Mouse (Mus musculus) central nervous system, embryonic 11.5 days (tissue): ENCODE measurements around the gene Aifm1. TPM values are rescaled to one million over a fixed set of nuclear protein-coding genes. Genes with fewer than 3 reads are reported as not detected.

Source experiments
- polyA plus RNA-seq: library from polyadenylated mRNA; depleted of rRNA; stranded (reverse); fragments of >200 nt; gene quantifications from 2 replicates; pipeline ENCODE4 v1.2.3, GENCODE M21; 2012; rRNA removed

Gene Aifm1
- polyA plus RNA-seq = 54.0 and 60.5 TPM in 2 replicates

GRCm38 (mm10) chrX:48513166-48513807, at the start of gene Aifm1:
Aifm1 (minus strand) TSS chrX:48513563.

GRCm38 (mm10) chrX:48518808-48519548, 5.6 kb upstream of the Aifm1 start, which contains the start of gene Rab33a:
Rab33a (plus strand) TSS chrX:48519285.

GRCm38 (mm10) chrX:48462754-48463507, 50.4 kb downstream of the Aifm1 start, which contains the start of gene Elf4:
Elf4 (minus strand) TSS chrX:48463132.

Other genes starting within 250 kb of the Aifm1 start
- 7.3 and 15.8 TPM in 2 replicates for gene Bcorl1, start 172.2 kb downstream of the Aifm1 start, polyA plus RNA-seq
- gene Elf4, start 50.4 kb downstream of the Aifm1 start, polyA plus RNA-seq = 3.0 and 5.8 TPM in 2 replicates
- gene Rab33a, start 5.7 kb upstream of the Aifm1 start, polyA plus RNA-seq = 21.9 and 23.0 TPM in 2 replicates
- 19.1 and 46.2 TPM in 2 replicates for gene Zfp280c, start 80.9 kb upstream of the Aifm1 start, polyA plus RNA-seq
- gene Slc25a14, start 109.8 kb upstream of the Aifm1 start, polyA plus RNA-seq = 17.8 and 20.6 TPM in 2 replicates
- gene Gpr119, start 160.9 kb upstream of the Aifm1 start, polyA plus RNA-seq = not detected in 2 replicates
- gene Rbmx2, start 181.4 kb upstream of the Aifm1 start, polyA plus RNA-seq = 20.7 and 27.4 TPM in 2 replicates